Comparison of ENCODE assay signal across 13 mouse cellular contexts in genomic region chr6:38941016-38941415, GRCm38 (mm10).
A peak's percentile ranks its signal among the peaks of the same experiment; 100 is the strongest.
DNase-seq lines count a peak whose midpoint lies in the region; ATAC-seq lines count a peak whose summit lies in the region.
"Had no signal": no experiment of that assay in that cellular context is flagged by ENCODE, and none has a peak within 500 bp of the region (broad histone marks: within the 10 kb centered on the region; RNA-seq: fewer than 3 reads in every experiment).

No protein-coding gene starts in this region.

- no peak overlapping the region for H3K27ac ChIP-seq in heart, embryonic 11.5 days (ENCODE audit: low read depth, low read length)
- H3K27ac ChIP-seq in liver, embryonic 13.5 days: peak overlapping the region; percentile 31; the same call in 1 of the 2 replicates
- H3K27ac ChIP-seq in liver, embryonic 12.5 days: no peak overlapping the region
- H3K27ac ChIP-seq in brown adipose tissue, adult 24 weeks (replicated peaks; ENCODE audit: low read depth, low read length): peak overlapping the region; percentile 41; the same call in 1 of the 2 replicates
- H3K27ac ChIP-seq: forebrain, embryonic 10.5 days; limb, embryonic 10.5 days had no signal

- H3K4me3 ChIP-seq in heart, embryonic 11.5 days (ENCODE audit: low read depth, low read length): no peak overlapping the region
- no peak overlapping the region for H3K4me3 ChIP-seq in liver, embryonic 13.5 days (replicated peaks)
- H3K4me3 ChIP-seq in liver, embryonic 12.5 days: no peak overlapping the region
- no peak overlapping the region for H3K4me3 ChIP-seq in brown adipose tissue, adult 24 weeks (ENCODE audit: insufficient read depth, low read depth, low read length)
- H3K4me3 ChIP-seq: forebrain, embryonic 10.5 days; limb, embryonic 10.5 days had no signal

- H3K36me3 ChIP-seq in heart, embryonic 11.5 days (ENCODE audit: control insufficient read depth, insufficient read depth, low read length): no peaks in the 10 kb centered on the region
- no peaks in the 10 kb centered on the region for H3K36me3 ChIP-seq in liver, embryonic 13.5 days
- no peaks in the 10 kb centered on the region for H3K36me3 ChIP-seq in liver, embryonic 12.5 days
- H3K36me3 ChIP-seq: forebrain, embryonic 10.5 days; limb, embryonic 10.5 days had no signal

- 86% methylated on average over 1 of the region's 1 CpGs for WGBS in heart, embryonic 11.5 days (ENCODE audit: insufficient replicate concordance)
- 61% methylated on average over 1 of the region's 1 CpGs for WGBS in liver, embryonic 13.5 days (ENCODE audit: insufficient replicate concordance)
- 75% methylated on average over 1 of the region's 1 CpGs for WGBS in liver, embryonic 12.5 days (ENCODE audit: insufficient replicate concordance)

- H3K9me3 ChIP-seq in heart, embryonic 11.5 days (replicated peaks; ENCODE audit: control insufficient read depth, low read length): no peaks in the 10 kb centered on the region
- no peaks in the 10 kb centered on the region for H3K9me3 ChIP-seq in liver, embryonic 13.5 days (replicated peaks)
- H3K9me3 ChIP-seq in liver, embryonic 12.5 days (replicated peaks): peaks cover 9% of the 10 kb centered on the region; the same call in 1 of the 2 replicates
- H3K9me3 ChIP-seq: limb, embryonic 10.5 days had no signal

- no peaks in the 10 kb centered on the region for H3K27me3 ChIP-seq in heart, embryonic 11.5 days (ENCODE audit: control insufficient read depth, insufficient read depth, low read length)
- H3K27me3 ChIP-seq in liver, embryonic 13.5 days: peaks cover 3% of the 10 kb centered on the region
- H3K27me3 ChIP-seq in liver, embryonic 12.5 days (replicated peaks): 0 out of 2 replicates have a peak, but pooled peaks cover 5% of the 10 kb centered on the region

- peaks cover 18% of the 10 kb centered on the region for H3K4me1 ChIP-seq in heart, embryonic 11.5 days (ENCODE audit: control insufficient read depth, insufficient read depth, low read length)
- peaks cover 35% of the 10 kb centered on the region for H3K4me1 ChIP-seq in liver, embryonic 13.5 days (replicated peaks)
- H3K4me1 ChIP-seq in liver, embryonic 12.5 days: peaks cover 27% of the 10 kb centered on the region
- no peaks in the 10 kb centered on the region for H3K4me1 ChIP-seq in brown adipose tissue, adult 24 weeks (ENCODE audit: control insufficient read depth, insufficient read depth, insufficient read length, low read length)
- H3K4me1 ChIP-seq: limb, embryonic 10.5 days had no signal

- DNase-seq in heart, adult 8-10 months (ENCODE audit: low spot score): peak; percentile 58
- DNase-seq in liver, embryonic 13.5 days: no peak
- no peak for DNase-seq in gastrocnemius, adult 8-10 months (ENCODE audit: low spot score in 2 of 2)
- no peak for DNase-seq in urinary bladder, adult 2 months (ENCODE audit: low spot score)
- DNase-seq: adrenal gland, postnatal 25 days; cerebellum, adult 2 months; thymus, postnatal 4 days had no signal

- no peak for ATAC-seq in heart, embryonic 11.5 days (replicated peaks; ENCODE audit: insufficient number of reproducible peaks, low FRiP score, low TSS enrichment)
- peak; percentile 19; the same call in 1 of the 2 replicates for ATAC-seq in liver, embryonic 13.5 days (ENCODE audit: low read depth)
- no peak for ATAC-seq in liver, embryonic 12.5 days
- peak; percentile 77 for ATAC-seq in megakaryocyte progenitor cell, adult 5-6 weeks (replicated peaks; ENCODE audit: poor library complexity)

- H3K4me2 ChIP-seq in heart, embryonic 11.5 days: no peak overlapping the region
- no peak overlapping the region for H3K4me2 ChIP-seq in liver, embryonic 13.5 days
- no peak overlapping the region for H3K4me2 ChIP-seq in liver, embryonic 12.5 days

- no peak overlapping the region for H3K9ac ChIP-seq in heart, embryonic 11.5 days (ENCODE audit: low read depth, low read length)
- H3K9ac ChIP-seq in liver, embryonic 13.5 days: no peak overlapping the region
- no peak overlapping the region for H3K9ac ChIP-seq in liver, embryonic 12.5 days

Comparison
In these comparisons a context has a peak if more than half of its experiments do, and no peak if none do; other contexts are left out.
1. ATAC-seq: peak in liver, embryonic 13.5 days (single experiment) and megakaryocyte progenitor cell, adult 5-6 weeks (single experiment); none in heart, embryonic 11.5 days (single experiment) and liver, embryonic 12.5 days (single experiment).
2. H3K27ac ChIP-seq: peak in liver, embryonic 13.5 days (single experiment) and brown adipose tissue, adult 24 weeks (single experiment); none in heart, embryonic 11.5 days (single experiment) and liver, embryonic 12.5 days (single experiment).